Mouse (Mus musculus): ENCODE results near the gene Plekha5.

DNA sequence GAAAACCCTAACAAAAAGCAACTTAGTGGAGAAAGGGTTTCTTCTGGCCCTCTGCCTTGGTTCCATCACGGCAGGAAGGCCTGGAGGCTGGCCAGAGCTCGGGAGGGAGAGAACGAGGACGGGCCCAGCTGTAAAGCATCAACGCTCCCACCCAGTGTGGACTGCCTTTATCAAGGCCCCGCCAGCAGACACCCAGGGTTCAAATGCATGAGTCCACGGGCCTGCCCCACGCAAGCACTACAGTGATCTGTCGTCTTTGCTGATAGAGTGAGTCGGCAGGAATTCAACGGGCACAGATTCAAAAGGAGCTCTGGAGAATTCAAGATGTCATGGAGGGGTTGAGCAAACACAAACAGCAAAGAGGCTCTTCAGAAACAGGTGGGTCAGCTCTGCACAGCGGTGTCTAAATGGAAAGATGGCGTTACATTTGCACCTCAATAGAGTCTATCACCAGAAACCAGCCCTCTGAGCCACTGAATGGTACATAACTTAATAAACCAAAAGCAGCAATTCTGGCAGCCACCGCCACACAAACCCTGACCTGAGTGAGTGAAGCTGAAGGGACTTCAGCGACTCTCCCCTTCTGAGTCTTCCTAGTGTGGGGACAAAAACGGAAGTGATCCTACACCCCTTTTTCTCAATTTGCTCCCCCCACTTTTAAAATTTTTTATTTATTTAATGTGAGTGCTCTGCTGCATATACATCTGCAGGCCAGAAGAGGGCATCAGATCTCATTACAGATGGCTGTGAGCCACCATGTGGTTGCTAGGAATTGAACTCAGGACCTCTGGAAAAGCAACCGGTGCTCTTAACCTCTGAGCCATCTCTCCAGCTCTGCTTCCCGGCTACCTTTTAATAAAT lies 153.3 kb downstream of the Plekha5 start:
- TF ChIP-seq CTCF (IDR thresholded peaks at IDR 0.05; ENCODE audit: low read depth, low read length) (no peak), GATA1 (IDR thresholded peaks at IDR 0.05; ENCODE audit: borderline replicate concordance, low read length) (no peak)

Measured in G1E (cell line).